Mouse (Mus musculus): ENCODE measurements around the gene Sez6.

Sez6 gene

DNA sequence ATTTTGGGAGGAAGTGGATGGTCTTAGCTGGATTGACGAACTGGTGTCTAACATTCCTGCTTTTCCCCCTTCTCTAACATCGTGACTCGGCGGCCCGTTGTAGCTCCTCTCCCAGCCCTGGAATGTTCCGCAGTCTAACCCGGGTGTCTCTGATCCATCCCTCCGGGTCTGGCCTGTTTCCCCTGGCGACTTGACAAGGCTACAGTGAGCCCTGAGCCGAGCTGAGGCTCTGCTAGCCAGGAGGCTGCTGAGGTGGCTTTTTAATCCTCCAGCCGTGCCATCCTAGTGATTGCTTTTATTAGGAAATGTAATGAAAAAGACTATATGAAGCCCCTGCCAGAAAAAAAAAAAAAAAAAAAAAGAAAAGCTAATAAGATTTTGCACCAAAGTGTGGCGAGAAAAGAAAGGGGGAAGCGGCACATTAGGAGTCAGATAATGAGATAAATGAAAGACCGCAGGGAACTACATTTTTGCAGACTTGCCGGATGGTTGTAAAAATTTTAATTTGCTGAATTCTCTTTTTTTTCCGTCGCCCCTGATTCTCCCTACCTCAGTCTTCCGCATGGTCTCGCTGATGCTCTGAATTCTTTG, 24.4 kb upstream of the Sez6 start:
- DNase-seq (ENCODE audit: low spot score in 2 of 2): no peak

DNA sequence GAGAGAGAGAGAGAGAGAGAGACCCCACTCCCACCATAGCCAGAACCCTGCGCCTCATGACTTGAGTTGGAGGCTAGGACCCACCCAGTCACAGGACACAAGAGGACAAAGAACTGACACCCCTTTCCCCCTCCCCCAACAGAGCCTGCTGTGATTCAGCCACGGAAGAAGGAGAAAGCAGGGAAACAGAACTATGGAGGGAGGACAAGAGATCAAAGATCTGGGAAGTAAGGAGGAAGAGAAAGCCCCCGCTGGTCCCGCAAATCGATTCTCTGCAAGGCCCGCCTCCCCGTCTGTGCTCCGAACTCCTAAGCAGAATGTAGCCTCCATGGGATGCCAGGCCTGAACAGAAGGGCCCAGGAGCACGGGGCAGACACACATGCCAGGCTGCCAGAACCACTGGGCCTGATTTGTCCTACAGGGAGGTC, 23.8 kb upstream of the Sez6 start:
- no peak for DNase-seq (ENCODE audit: low spot score in 2 of 2)

DNA sequence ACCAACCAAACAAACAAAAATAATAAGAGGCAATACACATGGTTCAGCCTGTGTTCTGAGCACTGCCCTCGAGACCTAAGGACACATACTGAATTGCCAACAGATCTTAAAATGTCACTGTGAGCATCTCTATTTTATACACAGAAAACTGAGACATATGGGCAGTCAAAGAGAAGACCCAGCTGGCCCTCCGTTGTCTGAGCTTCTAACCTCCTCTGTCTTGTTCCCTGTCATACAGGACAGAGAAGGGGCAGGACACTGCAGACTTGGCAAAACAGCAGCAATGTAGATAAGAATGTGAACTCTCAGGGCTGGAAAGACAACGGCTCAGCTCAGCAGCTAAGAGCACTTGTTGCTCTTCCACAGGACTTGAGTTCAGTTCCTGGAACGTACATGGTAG, 22.1 kb upstream of the Sez6 start:
- DNase-seq (ENCODE audit: low spot score in 2 of 2): no peak

DNA sequence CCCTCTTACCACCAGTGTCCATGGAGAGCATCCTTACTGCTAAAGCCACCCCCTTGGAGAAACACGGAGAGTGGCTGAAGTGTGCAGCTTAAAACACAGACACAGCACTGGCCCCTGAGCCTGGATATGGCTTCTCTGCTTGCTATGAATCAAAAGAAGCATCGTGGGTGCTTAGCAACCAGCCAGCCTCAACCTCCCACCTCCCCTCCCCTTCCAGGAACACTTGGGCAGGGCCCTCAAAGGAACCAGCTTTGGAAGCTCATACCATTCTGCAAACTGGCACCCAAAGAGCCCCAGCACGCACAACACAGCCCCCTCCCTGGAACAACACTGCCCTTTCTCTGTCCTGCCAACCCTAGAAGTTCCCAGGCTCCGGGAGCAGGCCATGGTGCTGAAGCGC, 21.2 kb upstream of the Sez6 start:
- DNase-seq (ENCODE audit: low spot score in 2 of 2): peak in 1 of 2 experiments; percentile 31

- DNase-seq (ENCODE audit: low spot score in 2 of 2): no peak
Measured at GRCm38 (mm10) chr11:77909776-77910175, 20.8 kb upstream of the Sez6 start.

- no peak for DNase-seq (ENCODE audit: low spot score in 2 of 2)
Measured at GRCm38 (mm10) chr11:77913505-77913904, 17.1 kb upstream of the Sez6 start.

GRCm38 (mm10) chr11:77914598-77915260, 15.9 kb upstream of the Sez6 start:
- no peak for DNase-seq (ENCODE audit: low spot score in 2 of 2)

- DNase-seq (ENCODE audit: low spot score in 2 of 2): no peak
Measured at GRCm38 (mm10) chr11:77916741-77917140, 13.9 kb upstream of the Sez6 start.

DNA sequence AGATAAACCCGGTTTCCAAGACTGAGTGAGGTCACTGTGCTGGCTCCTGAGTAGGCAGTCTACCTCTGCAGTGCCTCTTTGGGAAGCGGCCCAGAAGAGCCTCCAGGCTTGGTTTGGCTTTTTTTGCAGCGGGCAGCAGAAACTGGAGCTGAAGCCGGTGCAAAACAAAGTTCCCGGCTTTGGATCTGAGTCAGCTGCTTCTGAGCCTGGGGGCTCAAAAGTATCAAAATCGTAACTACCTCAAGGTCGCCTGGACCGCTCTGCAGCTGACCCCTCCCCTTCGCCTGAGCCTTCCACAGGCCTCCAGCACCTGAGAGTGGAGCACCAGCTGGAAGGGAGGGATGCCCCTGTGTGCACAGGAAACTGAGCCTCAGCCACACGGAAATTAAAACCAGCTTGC, 13.4 kb upstream of the Sez6 start:
- no peak for DNase-seq (ENCODE audit: low spot score in 2 of 2)

DNA sequence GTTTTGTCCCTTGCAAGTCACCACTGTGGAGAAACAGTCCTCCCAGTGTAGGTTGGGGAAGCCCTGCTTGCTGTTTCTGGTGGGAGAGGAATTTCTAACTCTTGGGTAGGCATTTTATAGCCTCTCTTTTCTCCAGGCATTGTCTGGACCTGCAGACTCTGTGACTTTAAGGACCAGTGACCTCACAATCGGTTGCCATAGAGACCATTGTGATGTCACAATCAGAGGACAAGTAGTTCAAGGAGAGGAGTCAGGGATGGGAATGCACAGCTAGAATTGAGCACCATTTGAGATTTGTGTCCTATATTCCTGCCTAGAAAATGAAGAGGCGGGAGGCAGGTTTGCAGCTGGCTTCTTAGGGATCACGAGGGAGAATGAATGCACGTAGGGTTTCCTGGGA, 7.3 kb upstream of the Sez6 start:
- no peak for DNase-seq (ENCODE audit: low spot score in 2 of 2)

- no peak for DNase-seq (ENCODE audit: low spot score in 2 of 2)
Measured at GRCm38 (mm10) chr11:77925836-77926657, 4.6 kb upstream of the Sez6 start.

GRCm38 (mm10) chr11:77926666-77927065, 3.9 kb upstream of the Sez6 start:
- DNase-seq (ENCODE audit: low spot score in 2 of 2): no peak

DNA sequence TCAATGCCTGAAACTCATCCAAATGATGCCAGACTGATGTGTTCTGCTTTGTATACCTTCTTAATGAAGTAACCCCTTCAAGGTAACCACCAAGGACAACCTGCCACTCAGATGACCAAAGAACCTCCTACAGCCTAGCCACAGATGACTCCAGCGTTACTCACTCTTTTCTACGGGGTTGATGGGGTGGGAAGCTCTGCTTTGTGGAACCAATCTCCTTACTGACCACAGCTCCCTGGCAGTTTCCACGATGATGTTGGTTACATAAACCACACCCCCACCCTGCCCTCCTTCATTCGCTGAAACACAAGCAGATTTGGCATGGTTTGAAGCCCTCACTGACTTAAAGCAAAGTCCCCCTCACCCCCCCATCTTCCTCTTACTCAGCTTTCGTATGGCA, 2.8 kb upstream of the Sez6 start:
- no peak for DNase-seq (ENCODE audit: low spot score in 2 of 2)

DNA sequence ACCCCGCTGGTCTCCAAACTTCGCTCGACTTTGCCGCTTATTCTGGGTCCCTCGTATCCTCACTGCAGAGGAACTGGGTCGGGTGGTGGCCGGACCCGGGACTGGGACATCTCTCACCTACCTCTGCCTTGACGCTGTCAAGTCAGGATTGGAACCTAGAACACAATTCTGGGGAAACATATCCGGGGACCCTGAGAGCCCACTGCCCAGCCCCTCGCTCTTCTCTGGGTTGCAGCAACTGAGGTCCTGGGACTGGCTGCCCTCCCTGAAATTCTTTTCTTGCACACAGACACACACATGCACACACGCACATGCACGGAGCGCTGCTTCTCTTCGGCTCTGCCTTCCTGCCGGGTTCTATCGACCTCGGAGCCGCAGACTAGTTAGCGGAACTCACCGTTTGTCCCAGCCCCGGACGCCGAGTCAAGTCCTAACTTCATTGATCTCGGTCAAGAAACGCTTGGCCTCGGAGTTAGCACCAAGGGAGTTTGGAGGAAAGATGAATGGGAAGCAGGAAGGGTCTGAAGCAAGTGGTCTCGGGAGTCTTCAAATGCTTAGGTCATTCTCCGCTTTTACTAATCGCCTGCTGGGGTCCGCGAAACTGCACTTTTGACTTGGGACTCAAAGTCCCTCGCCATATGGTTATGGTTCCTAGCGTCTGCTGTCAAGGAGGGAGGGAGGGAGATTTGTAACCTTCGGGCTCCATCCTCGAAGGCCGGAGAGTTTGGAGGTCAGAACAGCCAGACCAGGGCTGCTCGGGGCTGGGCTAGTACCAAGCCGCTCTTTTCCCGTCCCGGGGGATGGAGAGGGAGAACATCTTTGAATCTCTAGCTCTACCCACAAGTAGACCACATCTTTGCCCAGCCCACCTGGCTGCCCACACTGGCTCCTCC, 1.2 kb downstream of the Sez6 start:
- DNase-seq (ENCODE audit: low spot score in 2 of 2): no peak

GRCm38 (mm10) chr11:77932576-77932975, 2.0 kb downstream of the Sez6 start:
- DNase-seq (ENCODE audit: low spot score in 2 of 2): no peak

DNA sequence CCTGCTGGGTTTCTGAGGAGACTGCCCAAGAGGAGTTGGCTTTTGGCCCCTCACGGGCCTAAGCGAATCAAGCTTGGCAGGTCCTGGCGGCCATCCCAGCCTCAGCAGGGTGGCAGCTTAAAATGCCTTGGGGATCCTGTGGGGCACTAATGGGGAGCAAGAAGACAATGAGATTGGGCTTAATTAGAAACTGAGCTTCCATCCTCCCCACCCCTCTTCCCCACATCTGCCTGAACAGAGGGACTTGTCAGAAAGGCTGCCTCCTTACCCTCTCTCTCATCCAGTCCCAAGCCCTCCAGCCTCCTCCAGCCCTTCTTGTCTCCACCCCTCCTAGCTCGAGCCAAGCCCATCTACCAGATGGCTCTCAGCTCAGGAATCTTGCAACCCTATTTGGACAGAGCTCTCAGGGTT, 3.5 kb downstream of the Sez6 start:
- DNase-seq (ENCODE audit: low spot score in 2 of 2): peak; percentile 43 to 46

- DNase-seq (ENCODE audit: low spot score in 2 of 2): no peak
Measured at GRCm38 (mm10) chr11:77934568-77935311, 4.1 kb downstream of the Sez6 start.

GRCm38 (mm10) chr11:77936846-77937245, 6.2 kb downstream of the Sez6 start:
- no peak for DNase-seq (ENCODE audit: low spot score in 2 of 2)

- no peak for DNase-seq (ENCODE audit: low spot score in 2 of 2)
Measured at GRCm38 (mm10) chr11:77937649-77938410, 7.2 kb downstream of the Sez6 start.

GRCm38 (mm10) chr11:77942230-77942629, 11.6 kb downstream of the Sez6 start:
- DNase-seq (ENCODE audit: low spot score in 2 of 2): no peak

All from frontal cortex, postnatal 10 days (tissue).